Mouse (Mus musculus) bone marrow, adult 2 months (tissue): Measurements from ENCODE around the gene Tial1. TPM values are rescaled to one million over a fixed set of nuclear protein-coding genes. Genes with fewer than 3 reads are reported as not detected.
A peak's percentile ranks its signal among the peaks of the same experiment; 100 is the strongest.

Source experiments
- H3K27ac ChIP-seq: fragments of 200-500 bp; 2 replicates; pipeline ENCODE4 v1.5.1; 2012; ENCODE audit warnings: low read depth, mild to moderate bottlenecking, control low read depth, inconsistent platforms, low read length; ENCODE audit not compliant: control insufficient read depth, poor library complexity, insufficient read depth
- H3K4me1 ChIP-seq: fragments of 200-500 bp; 2 replicates; pipeline ENCODE4 v1.6.1; 2011; ENCODE audit warnings: low read length; ENCODE audit not compliant: control insufficient read depth, insufficient read depth
- H3K4me3 ChIP-seq: fragments of 200-500 bp; replicated peaks from 2 replicates; pipeline ENCODE3; 2011; ENCODE audit warnings: mild to moderate bottlenecking, low read depth, low read length, control low read depth; ENCODE audit not compliant: control insufficient read depth
- CTCF ChIP-seq: fragments of 200-500 bp; IDR thresholded peaks from 2 replicates; pipeline ENCODE4 v1.5.1; 2011; ENCODE audit warnings: low read length, control low read depth; ENCODE audit not compliant: control insufficient read depth, insufficient read depth
- POLR2A ChIP-seq: fragments of 200-500 bp; IDR thresholded peaks from 2 replicates; pipeline ENCODE4 v1.6.1; 2011; ENCODE audit warnings: low read depth, mild to moderate bottlenecking, control low read depth, low read length, borderline replicate concordance; ENCODE audit not compliant: control insufficient read depth
- WGBS: fragments of 180-500 bp; shearing (Covaris S2); methylation state at CpG from one replicate; pipeline ENCODE4 v1.1.7; 2018; 5-methylcytosine and 5-hydroxymethylcytosine counted together
- polyA plus RNA-seq: library from polyadenylated mRNA; stranded (reverse); fragments of >200 nt; gene quantifications from 2 replicates; pipeline ENCODE4 v1.2.4, GENCODE M21; 2011; ENCODE audit warnings: low replicate concordance; ENCODE audit not compliant: missing spikeins, insufficient read depth, insufficient read length

The Tial1 gene
- polyA plus RNA-seq, 1 experiment, result 180 TPM

DNA sequence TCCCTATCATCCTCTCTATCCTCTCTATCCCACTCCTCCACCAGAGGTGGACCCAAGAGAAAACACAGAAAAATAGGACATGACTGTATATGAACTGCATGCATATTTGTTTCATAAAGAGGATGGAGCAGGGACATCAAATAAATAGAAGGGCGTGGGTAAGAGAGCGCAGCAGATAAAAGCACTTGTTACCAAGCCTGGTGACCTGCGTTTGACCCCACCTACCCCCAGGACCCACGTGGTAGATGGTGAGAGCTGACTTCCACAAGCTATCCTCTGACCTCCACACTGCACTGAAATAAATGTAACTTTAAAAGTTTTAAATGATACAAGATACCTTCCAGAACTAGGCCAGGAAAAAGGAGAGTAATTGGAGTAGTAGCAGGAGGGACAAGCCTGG is 67.8 kb downstream of the Tial1 start:
- TF ChIP-seq CTCF (no peak), POLR2A (no peak)
- H3K27ac ChIP-seq, result no peak overlapping the region
- H3K4me3 ChIP-seq, result no peak overlapping the region
- peaks cover 16% of the 10 kb centered on the region for H3K4me1 ChIP-seq
- 51% methylated on average over 4 of the region's 4 CpGs for WGBS

- WGBS, result 11% methylated on average over 5 of the region's 5 CpGs
- Histone ChIP-seq H3K27ac (peak overlapping the region; percentile 68), H3K4me3 (no peak overlapping the region), H3K4me1 (peaks cover 11% of the 10 kb centered on the region)
- no peak for TF ChIP-seq CTCF
- no peak for TF ChIP-seq POLR2A
These were observed 68.6 kb downstream of the Tial1 start for GRCm38 (mm10) chr7:128392972-128393314.

DNA sequence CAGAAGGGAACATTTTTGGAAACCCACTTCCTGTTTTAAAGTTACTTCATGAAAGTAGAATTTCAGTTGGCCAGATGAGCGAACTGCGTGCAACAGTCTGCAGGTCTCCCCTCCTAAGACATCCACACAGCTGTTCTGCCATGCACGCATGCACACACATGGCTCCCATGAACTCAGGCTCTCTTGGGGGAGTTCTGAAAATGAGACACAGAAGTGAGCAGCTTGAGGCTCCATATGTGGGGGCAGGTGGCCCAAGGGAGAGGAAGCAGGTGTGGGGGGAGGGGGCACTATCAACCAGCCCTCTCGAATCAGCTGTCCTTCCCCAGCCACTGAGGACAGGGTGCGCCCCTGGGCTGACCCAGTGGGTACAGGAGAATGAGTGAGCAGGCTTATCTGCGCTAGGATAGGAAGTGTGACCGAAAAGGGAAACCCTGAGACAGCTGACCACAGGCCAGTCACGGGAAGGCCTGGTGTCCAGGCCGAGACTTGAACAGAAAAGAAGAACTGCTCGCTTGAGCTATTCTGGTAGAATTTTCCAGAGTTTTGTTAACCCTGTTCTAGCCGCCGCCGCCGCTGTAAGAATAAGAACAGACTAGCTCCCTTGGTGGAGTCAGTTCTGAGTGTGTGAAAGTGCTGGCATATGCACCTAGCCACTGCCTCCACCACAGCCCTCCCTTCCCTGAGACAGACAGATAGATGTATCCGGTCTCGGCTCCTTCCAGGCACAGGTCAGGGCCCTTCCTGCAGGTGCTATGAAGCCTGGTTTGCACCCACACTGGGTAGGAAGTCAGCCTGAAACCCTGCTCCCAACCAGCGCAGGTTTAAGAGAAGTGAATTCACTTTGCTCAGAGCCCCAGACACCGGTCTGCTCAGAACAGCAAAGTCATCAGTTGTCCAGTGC is 69.2 kb downstream of the Tial1 start:
- Histone ChIP-seq H3K4me3 (no peak overlapping the region), H3K27ac (peak overlapping the region; percentile 68), H3K4me1 (peaks cover 11% of the 10 kb centered on the region)
- WGBS, result 5% methylated on average over 18 of the region's 18 CpGs
- TF ChIP-seq POLR2A (0 out of 2 replicates have a peak, but pooled peaks have one; percentile 19), CTCF (no peak)

- Histone ChIP-seq H3K4me1 (peaks cover 11% of the 10 kb centered on the region), H3K27ac (peak overlapping the region; percentile 46), H3K4me3 (no peak overlapping the region)
- no peak for TF ChIP-seq CTCF
- no peak for TF ChIP-seq POLR2A
- 24% methylated on average over 12 of the region's 12 CpGs for WGBS
These were observed 70.1 kb downstream of the Tial1 start for GRCm38 (mm10) chr7:128391267-128392057.

Other genes with a start within 250 kb of the Tial1 start
- 8.9 and 13.8 TPM in 2 replicates for gene Armc5, start 224.4 kb downstream of the Tial1 start, polyA plus RNA-seq
- gene 9130023H24Rik, start 223.7 kb downstream of the Tial1 start, polyA plus RNA-seq, result 1.3 and 4.7 TPM in 2 replicates
- 13.9 and 22.2 TPM in 2 replicates for gene Tgfb1i1, start 214.9 kb downstream of the Tial1 start, polyA plus RNA-seq
- gene Slc5a2, start 196.1 kb downstream of the Tial1 start, polyA plus RNA-seq, result 2.0 and 3.6 TPM in 2 replicates
- gene BC017158, start 163.5 kb downstream of the Tial1 start, polyA plus RNA-seq, result 20.0 and 37.3 TPM in 2 replicates
- 89.2 and 118 TPM in 2 replicates for gene Rgs10, start 43.0 kb downstream of the Tial1 start, polyA plus RNA-seq
- gene Bag3, start 61.9 kb upstream of the Tial1 start, polyA plus RNA-seq, result 5.3 and 10.6 TPM in 2 replicates
- 3.9 and 14.7 TPM in 2 replicates for gene Inpp5f, start 149.6 kb upstream of the Tial1 start, polyA plus RNA-seq